Mouse (Mus musculus): ENCODE data around the gene A130010J15Rik. TPM values are rescaled to one million over a fixed set of nuclear protein-coding genes. Genes with fewer than 3 reads are reported as not detected.

A130010J15Rik gene
- polyA plus RNA-seq, 1 experiment from 2014 or later, result 18.1 TPM

GRCm38 (mm10) chr1:193157111-193157492, 10.7 kb upstream of the A130010J15Rik start:
- peak overlapping the region; percentile 71 for H3K27ac ChIP-seq
- H3K27me3 ChIP-seq, result peaks cover 37% of the 10 kb centered on the region
- 42% methylated on average over 8 of the region's 8 CpGs for WGBS

GRCm38 (mm10) chr1:193159163-193159562, 8.7 kb upstream of the A130010J15Rik start:
- 54% methylated on average over 3 of the region's 3 CpGs for WGBS
- Histone ChIP-seq H3K27me3 (peaks cover 17% of the 10 kb centered on the region), H3K9ac (no peak overlapping the region), H3K27ac (no peak overlapping the region), H3K4me3 (no peak overlapping the region), H3K4me1 (peaks cover 16% of the 10 kb centered on the region), H3K36me3 (no peaks in the 10 kb centered on the region), H3K9me3 (no peaks in the 10 kb centered on the region), H3K4me2 (replicated peaks) (no peak overlapping the region)
- no peak for ATAC-seq (ENCODE audit: insufficient number of reproducible peaks, insufficient read depth, low FRiP score, low TSS enrichment)

More at GRCm38 (mm10) chr1:193157111-193157492, 10.7 kb upstream of the A130010J15Rik start:
- H3K36me3 ChIP-seq, result no peaks in the 10 kb centered on the region
- no peaks in the 10 kb centered on the region for H3K9me3 ChIP-seq
- H3K9ac ChIP-seq, result no peak overlapping the region
- H3K4me1 ChIP-seq, result peaks cover 22% of the 10 kb centered on the region
- ATAC-seq (ENCODE audit: insufficient number of reproducible peaks, insufficient read depth, low FRiP score, low TSS enrichment), result no peak
- H3K4me2 ChIP-seq (replicated peaks), result peak overlapping the region; percentile 16; the same call in 1 of the 2 replicates
- no peak overlapping the region for H3K4me3 ChIP-seq

DNA sequence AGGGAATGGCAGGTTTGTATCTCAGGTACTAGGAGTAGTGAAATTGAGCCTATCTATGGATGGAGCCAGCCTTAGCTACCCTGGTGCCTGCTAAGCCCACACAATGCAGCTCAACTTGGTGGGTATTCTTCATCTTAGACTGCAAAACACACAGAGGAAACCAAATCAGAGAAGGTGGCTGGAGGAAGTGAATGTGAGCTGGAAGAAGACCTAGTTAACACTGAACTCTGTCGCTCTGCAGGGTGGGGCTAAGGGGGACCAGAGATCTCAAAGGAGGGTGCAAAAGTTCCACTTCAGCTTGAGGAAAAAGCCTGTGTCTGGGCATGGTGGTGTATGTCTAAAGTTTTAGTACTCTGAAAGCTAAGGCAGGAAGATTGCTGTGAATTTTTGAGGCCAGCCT, 8.2 kb upstream of the A130010J15Rik start:
- 44% methylated on average over 1 of the region's 1 CpGs for WGBS
- Histone ChIP-seq H3K4me1 (peaks cover 16% of the 10 kb centered on the region), H3K4me3 (no peak overlapping the region), H3K4me2 (replicated peaks) (no peak overlapping the region), H3K27me3 (peaks cover 12% of the 10 kb centered on the region), H3K27ac (no peak overlapping the region), H3K36me3 (no peaks in the 10 kb centered on the region), H3K9ac (no peak overlapping the region), H3K9me3 (no peaks in the 10 kb centered on the region)
- no peak for ATAC-seq (ENCODE audit: insufficient number of reproducible peaks, insufficient read depth, low FRiP score, low TSS enrichment)

GRCm38 (mm10) chr1:193160317-193161032, 7.4 kb upstream of the A130010J15Rik start:
- H3K4me1 ChIP-seq, result peaks cover 16% of the 10 kb centered on the region
- no peaks in the 10 kb centered on the region for H3K36me3 ChIP-seq
- peaks cover 3% of the 10 kb centered on the region; the same call in 1 of the 2 replicates for H3K27me3 ChIP-seq
- H3K4me2 ChIP-seq (replicated peaks), result peak overlapping the region; percentile 39
- 17% methylated on average over 18 of the region's 18 CpGs for WGBS
- H3K27ac ChIP-seq, result no peak overlapping the region
- no peak overlapping the region for H3K4me3 ChIP-seq
- no peak for ATAC-seq (ENCODE audit: insufficient number of reproducible peaks, insufficient read depth, low FRiP score, low TSS enrichment)
- H3K9ac ChIP-seq, result no peak overlapping the region
- no peaks in the 10 kb centered on the region for H3K9me3 ChIP-seq

DNA sequence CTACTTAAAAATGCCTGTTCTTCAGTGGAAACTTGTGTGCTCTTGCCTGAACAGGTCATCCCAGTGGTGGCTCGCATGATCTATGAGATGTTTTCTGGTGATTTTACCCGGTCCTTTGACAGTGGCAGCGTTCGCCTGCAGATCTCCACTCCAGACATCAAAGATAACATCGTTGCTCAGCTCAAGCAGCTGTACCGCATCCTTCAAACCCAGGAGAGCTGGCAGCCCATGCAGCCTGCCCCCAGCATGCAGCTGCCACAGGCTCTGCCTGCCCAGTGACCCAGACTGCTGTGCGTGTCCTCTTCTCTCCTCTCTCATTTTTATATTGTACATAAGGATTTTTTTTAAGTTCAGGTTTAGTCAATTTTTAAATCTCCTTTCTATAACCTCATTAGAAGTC, 1.4 kb downstream of the A130010J15Rik start:
- Histone ChIP-seq H3K4me3 (no peak overlapping the region), H3K4me2 (replicated peaks) (no peak overlapping the region), H3K27me3 (no peaks in the 10 kb centered on the region), H3K27ac (no peak overlapping the region), H3K9me3 (no peaks in the 10 kb centered on the region), H3K4me1 (peaks cover 10% of the 10 kb centered on the region), H3K9ac (no peak overlapping the region), H3K36me3 (no peaks in the 10 kb centered on the region)
- WGBS, result 88% methylated on average over 7 of the region's 7 CpGs
- ATAC-seq (ENCODE audit: insufficient number of reproducible peaks, insufficient read depth, low FRiP score, low TSS enrichment), result no peak

- no peak overlapping the region for H3K4me3 ChIP-seq
- no peak overlapping the region for H3K4me2 ChIP-seq (replicated peaks)
- no peak overlapping the region for H3K9ac ChIP-seq
- H3K36me3 ChIP-seq, result no peaks in the 10 kb centered on the region
- no peak for ATAC-seq (ENCODE audit: insufficient number of reproducible peaks, insufficient read depth, low FRiP score, low TSS enrichment)
- H3K9me3 ChIP-seq, result no peaks in the 10 kb centered on the region
- 84% methylated on average over 2 of the region's 2 CpGs for WGBS
- peaks cover 12% of the 10 kb centered on the region for H3K4me1 ChIP-seq
- H3K27me3 ChIP-seq, result no peaks in the 10 kb centered on the region
- no peak overlapping the region for H3K27ac ChIP-seq
Measured at GRCm38 (mm10) chr1:193169856-193170255, 2.0 kb downstream of the A130010J15Rik start.

GRCm38 (mm10) chr1:193172991-193173809, 5.4 kb downstream of the A130010J15Rik start:
- peak; percentile 96 for ATAC-seq (ENCODE audit: insufficient number of reproducible peaks, insufficient read depth, low FRiP score, low TSS enrichment)
- Histone ChIP-seq H3K9me3 (no peaks in the 10 kb centered on the region), H3K9ac (peak overlapping the region; percentile 67), H3K4me1 (peaks cover 12% of the 10 kb centered on the region), H3K36me3 (no peaks in the 10 kb centered on the region), H3K4me2 (replicated peaks) (peak overlapping the region; percentile 63), H3K27ac (peak overlapping the region; percentile 82), H3K27me3 (no peaks in the 10 kb centered on the region), H3K4me3 (peak overlapping the region; percentile 61)
- WGBS, result 1% methylated on average over 48 of the region's 48 CpGs

DNA sequence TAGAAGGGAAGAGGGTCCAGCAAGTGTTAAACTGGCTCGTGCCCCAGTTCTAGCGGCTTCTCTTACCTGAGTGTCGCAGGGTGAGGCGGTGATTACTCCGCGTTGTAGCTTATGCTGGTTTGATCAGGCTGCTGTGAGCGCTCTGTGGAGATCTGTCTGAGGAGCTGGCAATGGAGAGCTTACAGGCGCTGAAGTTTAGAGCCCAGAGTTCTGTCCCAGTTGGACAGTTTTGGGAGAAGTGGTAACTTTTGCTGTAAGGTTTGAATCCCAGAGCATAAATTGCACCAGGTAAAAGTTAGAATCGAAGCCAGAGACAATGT, 5.9 kb downstream of the A130010J15Rik start:
- Histone ChIP-seq H3K27me3 (no peaks in the 10 kb centered on the region), H3K36me3 (no peaks in the 10 kb centered on the region), H3K9me3 (no peaks in the 10 kb centered on the region), H3K9ac (peak overlapping the region; percentile 67), H3K4me1 (peaks cover 12% of the 10 kb centered on the region), H3K4me2 (replicated peaks) (peak overlapping the region; percentile 63), H3K4me3 (peak overlapping the region; percentile 61), H3K27ac (peak overlapping the region; percentile 82)
- 19% methylated on average over 9 of the region's 9 CpGs for WGBS
- no peak for ATAC-seq (ENCODE audit: insufficient number of reproducible peaks, insufficient read depth, low FRiP score, low TSS enrichment)

DNA sequence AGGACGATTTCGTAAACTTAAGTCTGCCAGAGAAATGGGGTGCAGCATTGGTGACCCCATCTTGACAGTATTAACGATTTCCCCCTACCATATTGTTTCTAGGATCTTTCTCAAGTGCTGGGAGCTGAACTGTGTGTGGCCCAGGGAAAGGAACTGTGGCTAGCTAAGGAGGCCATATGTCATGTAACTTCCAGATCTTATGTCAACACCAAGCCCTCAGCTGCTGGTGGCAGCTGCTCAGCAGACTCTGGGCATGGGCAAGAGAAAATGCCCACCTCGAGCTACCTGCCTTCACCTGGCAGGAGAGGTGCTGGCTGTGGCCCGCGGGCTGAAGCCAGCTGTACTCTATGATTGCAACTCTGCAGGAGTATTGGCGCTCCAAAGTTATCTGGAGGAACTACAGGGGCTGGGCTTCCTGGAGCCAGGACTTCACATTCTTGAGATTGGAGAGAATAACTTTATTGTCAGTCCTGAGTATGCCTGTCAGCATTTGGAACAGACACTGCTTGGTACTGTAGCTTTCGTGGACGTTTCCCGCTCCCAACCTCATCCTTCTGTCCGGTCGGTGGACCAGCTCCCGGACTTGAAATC, 6.4 kb downstream of the A130010J15Rik start:
- H3K9me3 ChIP-seq, result no peaks in the 10 kb centered on the region
- no peaks in the 10 kb centered on the region for H3K27me3 ChIP-seq
- H3K27ac ChIP-seq, result 0 out of 2 replicates have a peak overlapping the region, but pooled peaks have one; percentile 82
- 90% methylated on average over 13 of the region's 13 CpGs for WGBS
- ATAC-seq (ENCODE audit: insufficient number of reproducible peaks, insufficient read depth, low FRiP score, low TSS enrichment), result no peak
- peaks cover 12% of the 10 kb centered on the region for H3K4me1 ChIP-seq
- H3K4me3 ChIP-seq, result peak overlapping the region; percentile 61
- H3K4me2 ChIP-seq (replicated peaks), result peak overlapping the region; percentile 63
- no peaks in the 10 kb centered on the region for H3K36me3 ChIP-seq
- H3K9ac ChIP-seq, result peak overlapping the region; percentile 67; the same call in 1 of the 2 replicates

GRCm38 (mm10) chr1:193181104-193181503, 13.3 kb downstream of the A130010J15Rik start:
- Histone ChIP-seq H3K4me1 (0 out of 2 replicates have a peak, but pooled peaks cover under 1% of the 10 kb centered on the region), H3K36me3 (no peaks in the 10 kb centered on the region), H3K27me3 (no peaks in the 10 kb centered on the region), H3K4me3 (no peak overlapping the region), H3K4me2 (replicated peaks) (no peak overlapping the region), H3K9ac (no peak overlapping the region), H3K27ac (no peak overlapping the region), H3K9me3 (no peaks in the 10 kb centered on the region)
- 80% methylated on average over 3 of the region's 3 CpGs for WGBS
- ATAC-seq (ENCODE audit: insufficient number of reproducible peaks, insufficient read depth, low FRiP score, low TSS enrichment), result no peak

- 80% methylated on average over 6 of the region's 6 CpGs for whole genome bisulfite sequencing
- H3K27ac ChIP-seq, result peak overlapping the region; percentile 87
Measured at GRCm38 (mm10) chr1:193188257-193188656, 20.4 kb downstream of the A130010J15Rik start.

More at GRCm38 (mm10) chr1:193188257-193188656, 20.4 kb downstream of the A130010J15Rik start:
- no peaks in the 10 kb centered on the region for H3K36me3 ChIP-seq
- peaks cover 26% of the 10 kb centered on the region for H3K4me1 ChIP-seq
- no peak overlapping the region for H3K4me2 ChIP-seq (replicated peaks)
- no peaks in the 10 kb centered on the region for H3K27me3 ChIP-seq
- H3K4me3 ChIP-seq, result no peak overlapping the region
- no peak overlapping the region for H3K9ac ChIP-seq
- no peak for ATAC-seq (ENCODE audit: insufficient number of reproducible peaks, insufficient read depth, low FRiP score, low TSS enrichment)
- H3K9me3 ChIP-seq, result no peaks in the 10 kb centered on the region

Data from embryonic facial prominence, embryonic 12.5 days (tissue).